Mouse (Mus musculus) neural tube, embryonic 12.5 days (tissue): ENCODE data around the gene Egr4. TPM values are rescaled to one million over a fixed set of nuclear protein-coding genes. Genes with fewer than 3 reads are reported as not detected.
A peak's percentile ranks its signal among the peaks of the same experiment; 100 is the strongest.

Source experiments
- ATAC-seq: fragments of 200-750 bp; cut with Nextera tagmentation; 2 replicates; pipeline ENCODE4 v1.8.0; 2017; ENCODE audit warnings: low read depth, mild to moderate bottlenecking, moderate TSS enrichment, moderate library complexity; ENCODE audit not compliant: low FRiP score
- H3K27ac ChIP-seq: fragments of 300-500 bp; sonication (generic); 2 replicates; pipeline ENCODE4 v1.5.1; 2016
- H3K27me3 ChIP-seq: fragments of 300-500 bp; sonication (generic); replicated peaks from 2 replicates; pipeline ENCODE4 v1.6.1; 2016; ENCODE audit warnings: mild to moderate bottlenecking
- H3K36me3 ChIP-seq: fragments of 300-500 bp; sonication (generic); 2 replicates; pipeline ENCODE4 v1.6.1; 2016; ENCODE audit warnings: mild to moderate bottlenecking
- H3K4me1 ChIP-seq: fragments of 300-500 bp; sonication (generic); 2 replicates; pipeline ENCODE4 v1.6.1; 2016
- H3K4me2 ChIP-seq: fragments of 300-500 bp; sonication (generic); replicated peaks from 2 replicates; pipeline ENCODE4 v1.6.1; 2016; ENCODE audit warnings: mild to moderate bottlenecking
- H3K4me3 ChIP-seq: fragments of 300-500 bp; sonication (generic); 2 replicates; pipeline ENCODE4 v1.5.1; 2016
- H3K9ac ChIP-seq: fragments of 300-500 bp; sonication (generic); 2 replicates; pipeline ENCODE4 v1.6.1; 2016; ENCODE audit warnings: mild to moderate bottlenecking
- H3K9me3 ChIP-seq: fragments of 300-500 bp; sonication (generic); 2 replicates; pipeline ENCODE4 v1.6.1; 2016; ENCODE audit warnings: mild to moderate bottlenecking
- WGBS: fragments of 180-500 bp; shearing (Covaris S2); methylation state at CpG from one replicate; pipeline ENCODE4 v1.1.7; 2016; 5-methylcytosine and 5-hydroxymethylcytosine counted together
- polyA plus RNA-seq: library from polyadenylated mRNA; unstranded; fragments of >200 nt; fragmentation: Nextera tagmentation; extraction: Ambion mirVana; gene quantifications from 2 replicates; pipeline ENCODE4 v1.2.1, GENCODE M21; 2016

Egr4 gene
- polyA plus RNA-seq, 1 experiment from 2014 or later = not detected

DNA sequence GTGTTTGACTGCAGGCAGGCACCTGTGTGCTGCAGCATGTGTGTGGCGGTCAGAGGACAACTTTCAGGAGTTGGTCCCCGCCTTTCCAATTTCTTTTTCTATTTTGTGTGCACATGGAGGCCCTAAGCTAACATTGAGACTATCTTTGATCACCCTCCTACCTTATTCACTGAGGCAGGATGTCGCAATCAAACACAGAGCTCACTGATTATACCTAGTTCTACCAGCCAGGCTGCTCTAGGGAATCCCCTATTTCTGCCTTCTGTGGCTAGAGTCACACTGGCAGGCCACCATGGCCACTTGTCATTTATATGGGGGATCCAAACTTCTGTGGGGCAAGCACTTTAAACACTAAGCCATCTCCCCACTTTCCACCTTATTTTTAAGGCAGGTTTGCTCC lies 23.7 kb downstream of the Egr4 start:
- WGBS = 75% methylated on average over 3 of the region's 3 CpGs
- ATAC-seq = no peak
- H3K4me3 ChIP-seq = no peak overlapping the region
- H3K4me2 ChIP-seq = no peak overlapping the region
- H3K36me3 ChIP-seq = no peaks in the 10 kb centered on the region
- no peaks in the 10 kb centered on the region for H3K9me3 ChIP-seq
- peaks cover 18% of the 10 kb centered on the region for H3K27me3 ChIP-seq
- H3K9ac ChIP-seq = no peak overlapping the region
- no peak overlapping the region for H3K27ac ChIP-seq
- peaks cover 8% of the 10 kb centered on the region; the same call in 1 of the 2 replicates for H3K4me1 ChIP-seq

- H3K27me3 ChIP-seq = peaks cover 30% of the 10 kb centered on the region
- no peaks in the 10 kb centered on the region for H3K36me3 ChIP-seq
- no peak overlapping the region for H3K9ac ChIP-seq
- no peak overlapping the region for H3K27ac ChIP-seq
- H3K9me3 ChIP-seq = no peaks in the 10 kb centered on the region
- WGBS = 50% methylated on average over 4 of the region's 4 CpGs
- no peak for ATAC-seq
- H3K4me3 ChIP-seq = no peak overlapping the region
- peaks cover 17% of the 10 kb centered on the region for H3K4me1 ChIP-seq
- no peak overlapping the region for H3K4me2 ChIP-seq
Observed at GRCm38 (mm10) chr6:85488510-85488909, 24.9 kb downstream of the Egr4 start.

DNA sequence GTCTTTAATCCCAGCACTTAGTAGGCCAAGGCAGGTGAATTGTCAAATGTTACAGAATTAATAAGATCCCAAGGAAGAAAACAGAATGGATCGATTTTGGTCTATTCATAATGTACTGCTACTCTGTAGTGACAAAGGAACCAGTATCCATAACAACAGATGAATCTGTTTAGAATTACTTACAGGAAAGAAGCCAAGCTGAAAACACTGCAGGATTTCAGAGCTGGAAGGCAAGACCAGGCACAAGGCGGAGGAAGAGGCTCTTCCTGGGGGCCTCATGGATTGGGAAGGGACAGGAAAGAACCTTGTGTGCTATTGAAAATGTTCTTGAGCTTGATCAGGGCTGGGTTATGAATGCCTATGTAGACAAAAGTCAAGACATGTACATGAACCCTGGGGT lies 27.7 kb downstream of the Egr4 start:
- Histone ChIP-seq H3K27ac (no peak overlapping the region), H3K36me3 (no peaks in the 10 kb centered on the region), H3K27me3 (peaks cover 48% of the 10 kb centered on the region), H3K4me1 (peaks cover 17% of the 10 kb centered on the region), H3K9ac (no peak overlapping the region), H3K4me2 (no peak overlapping the region), H3K4me3 (no peak overlapping the region), H3K9me3 (no peaks in the 10 kb centered on the region)
- 75% methylated on average over 2 of the region's 2 CpGs for WGBS
- no peak for ATAC-seq

GRCm38 (mm10) chr6:85483843-85484721 lies 29.3 kb downstream of the Egr4 start:
- peaks cover 17% of the 10 kb centered on the region for H3K4me1 ChIP-seq
- peak overlapping the region; percentile 55 for H3K4me2 ChIP-seq
- H3K4me3 ChIP-seq = peak overlapping the region; percentile 25
- ATAC-seq = no peak
- no peak overlapping the region for H3K27ac ChIP-seq
- no peaks in the 10 kb centered on the region for H3K36me3 ChIP-seq
- peaks cover 56% of the 10 kb centered on the region for H3K27me3 ChIP-seq
- no peaks in the 10 kb centered on the region for H3K9me3 ChIP-seq
- WGBS = 3% methylated on average over 91 of the region's 92 CpGs
- no peak overlapping the region for H3K9ac ChIP-seq

DNA sequence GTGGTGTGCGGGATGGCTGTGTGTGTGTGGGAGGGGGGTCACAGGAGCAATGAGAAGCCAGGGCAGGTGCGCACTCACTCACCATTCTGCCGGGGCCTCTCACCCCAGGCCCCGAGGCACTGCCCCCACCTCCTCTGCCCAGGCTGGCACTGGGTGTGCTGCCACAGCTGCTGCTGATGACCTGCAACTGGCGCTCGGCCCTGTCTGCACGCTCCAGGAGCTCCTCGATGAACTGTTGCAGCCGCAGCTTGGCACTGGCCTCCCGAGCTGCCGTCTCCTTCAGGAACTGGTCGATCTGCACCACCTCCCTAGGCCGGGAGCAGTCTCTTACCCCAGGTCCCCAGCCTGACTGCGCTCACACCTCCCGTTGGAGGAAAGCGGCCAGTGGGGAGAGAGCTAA lies 32.7 kb downstream of the Egr4 start:
- Histone ChIP-seq H3K27ac (no peak overlapping the region), H3K27me3 (peaks cover 52% of the 10 kb centered on the region), H3K4me3 (no peak overlapping the region), H3K4me1 (peaks cover 10% of the 10 kb centered on the region), H3K36me3 (no peaks in the 10 kb centered on the region), H3K4me2 (no peak overlapping the region), H3K9ac (no peak overlapping the region), H3K9me3 (no peaks in the 10 kb centered on the region)
- 71% methylated on average over 16 of the region's 16 CpGs for WGBS
- no peak for ATAC-seq

DNA sequence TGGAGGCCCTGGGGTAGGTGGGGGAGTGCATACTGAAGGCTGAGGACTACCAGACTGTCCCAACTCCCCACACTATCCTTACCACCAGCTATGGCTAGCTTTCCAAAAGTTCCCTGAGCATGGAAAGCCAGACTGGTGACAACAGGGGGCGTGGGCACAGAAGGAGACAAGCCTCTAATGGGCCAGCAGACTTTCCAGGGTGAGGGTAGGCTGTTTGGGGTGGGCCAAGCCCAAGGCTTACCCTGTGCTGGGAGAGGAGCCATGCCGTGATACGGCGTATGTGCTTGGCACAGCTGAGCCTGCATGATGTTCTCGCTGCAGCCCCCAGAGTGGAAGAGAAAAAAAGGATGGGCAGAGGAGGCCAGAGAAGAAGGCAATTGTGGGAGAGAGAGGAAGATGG lies 33.4 kb downstream of the Egr4 start:
- no peak overlapping the region for H3K4me2 ChIP-seq
- no peaks in the 10 kb centered on the region for H3K9me3 ChIP-seq
- H3K27ac ChIP-seq = no peak overlapping the region
- H3K36me3 ChIP-seq = no peaks in the 10 kb centered on the region
- H3K9ac ChIP-seq = no peak overlapping the region
- no peak overlapping the region for H3K4me3 ChIP-seq
- WGBS = 84% methylated on average over 5 of the region's 5 CpGs
- no peak for ATAC-seq
- peaks cover 10% of the 10 kb centered on the region for H3K4me1 ChIP-seq
- H3K27me3 ChIP-seq = peaks cover 45% of the 10 kb centered on the region

GRCm38 (mm10) chr6:85478416-85478815 lies 35.0 kb downstream of the Egr4 start:
- Histone ChIP-seq H3K9me3 (no peaks in the 10 kb centered on the region), H3K4me3 (no peak overlapping the region), H3K4me1 (no peaks in the 10 kb centered on the region), H3K9ac (no peak overlapping the region), H3K36me3 (no peaks in the 10 kb centered on the region), H3K27ac (no peak overlapping the region), H3K4me2 (no peak overlapping the region), H3K27me3 (peaks cover 29% of the 10 kb centered on the region)
- WGBS = 44% methylated on average over 14 of the region's 14 CpGs
- ATAC-seq = no peak

GRCm38 (mm10) chr6:85477366-85477917 lies 35.9 kb downstream of the Egr4 start:
- ATAC-seq = no peak
- Histone ChIP-seq H3K27me3 (peaks cover 22% of the 10 kb centered on the region), H3K27ac (no peak overlapping the region), H3K9me3 (no peaks in the 10 kb centered on the region), H3K36me3 (no peaks in the 10 kb centered on the region), H3K9ac (no peak overlapping the region), H3K4me1 (no peaks in the 10 kb centered on the region), H3K4me2 (no peak overlapping the region), H3K4me3 (no peak overlapping the region)
- 36% methylated on average over 10 of the region's 10 CpGs for WGBS

GRCm38 (mm10) chr6:85475581-85475980 lies 37.8 kb downstream of the Egr4 start:
- Histone ChIP-seq H3K27me3 (peaks cover 11% of the 10 kb centered on the region), H3K9ac (no peak overlapping the region), H3K27ac (no peak overlapping the region), H3K9me3 (no peaks in the 10 kb centered on the region), H3K4me2 (no peak overlapping the region), H3K4me3 (no peak overlapping the region), H3K4me1 (no peaks in the 10 kb centered on the region), H3K36me3 (no peaks in the 10 kb centered on the region)
- 88% methylated on average over 3 of the region's 3 CpGs for WGBS
- no peak for ATAC-seq

- no peak overlapping the region for H3K4me2 ChIP-seq
- H3K4me3 ChIP-seq = no peak overlapping the region
- H3K9me3 ChIP-seq = no peaks in the 10 kb centered on the region
- peaks cover 23% of the 10 kb centered on the region for H3K36me3 ChIP-seq
- 0 out of 2 replicates have a peak overlapping the region, but pooled peaks have one; percentile 2 for H3K9ac ChIP-seq
- no peak for ATAC-seq
- H3K27ac ChIP-seq = no peak overlapping the region
- no peaks in the 10 kb centered on the region for H3K27me3 ChIP-seq
- no peaks in the 10 kb centered on the region for H3K4me1 ChIP-seq
- WGBS = 51% methylated on average over 5 of the region's 5 CpGs
Observed at GRCm38 (mm10) chr6:85472542-85472941, 40.8 kb downstream of the Egr4 start.

DNA sequence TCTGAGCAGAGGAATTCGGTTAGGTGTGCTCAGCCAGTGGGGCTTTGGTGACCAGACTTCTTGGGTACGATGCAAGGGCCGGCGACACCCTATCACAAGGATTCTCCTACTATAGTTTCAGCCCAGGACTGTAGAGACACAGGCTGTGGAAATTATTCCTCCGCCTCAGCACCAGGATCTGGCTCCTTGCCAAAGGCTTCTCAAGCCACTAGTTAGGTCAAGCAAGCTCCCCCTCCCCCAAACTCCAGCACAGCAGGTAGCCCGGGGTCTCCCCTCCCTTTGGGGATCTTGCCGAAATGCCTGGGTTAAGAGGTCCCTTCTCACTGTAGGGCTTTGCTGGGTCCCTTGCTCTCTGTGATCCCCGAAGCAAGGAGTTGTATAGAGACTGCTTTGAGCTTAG lies 41.4 kb downstream of the Egr4 start:
- H3K27me3 ChIP-seq = no peaks in the 10 kb centered on the region
- H3K4me2 ChIP-seq = no peak overlapping the region
- no peaks in the 10 kb centered on the region for H3K4me1 ChIP-seq
- H3K36me3 ChIP-seq = peaks cover 29% of the 10 kb centered on the region
- H3K9ac ChIP-seq = no peak overlapping the region
- 68% methylated on average over 8 of the region's 8 CpGs for WGBS
- no peak for ATAC-seq
- no peak overlapping the region for H3K27ac ChIP-seq
- no peak overlapping the region for H3K4me3 ChIP-seq
- H3K9me3 ChIP-seq = no peaks in the 10 kb centered on the region

DNA sequence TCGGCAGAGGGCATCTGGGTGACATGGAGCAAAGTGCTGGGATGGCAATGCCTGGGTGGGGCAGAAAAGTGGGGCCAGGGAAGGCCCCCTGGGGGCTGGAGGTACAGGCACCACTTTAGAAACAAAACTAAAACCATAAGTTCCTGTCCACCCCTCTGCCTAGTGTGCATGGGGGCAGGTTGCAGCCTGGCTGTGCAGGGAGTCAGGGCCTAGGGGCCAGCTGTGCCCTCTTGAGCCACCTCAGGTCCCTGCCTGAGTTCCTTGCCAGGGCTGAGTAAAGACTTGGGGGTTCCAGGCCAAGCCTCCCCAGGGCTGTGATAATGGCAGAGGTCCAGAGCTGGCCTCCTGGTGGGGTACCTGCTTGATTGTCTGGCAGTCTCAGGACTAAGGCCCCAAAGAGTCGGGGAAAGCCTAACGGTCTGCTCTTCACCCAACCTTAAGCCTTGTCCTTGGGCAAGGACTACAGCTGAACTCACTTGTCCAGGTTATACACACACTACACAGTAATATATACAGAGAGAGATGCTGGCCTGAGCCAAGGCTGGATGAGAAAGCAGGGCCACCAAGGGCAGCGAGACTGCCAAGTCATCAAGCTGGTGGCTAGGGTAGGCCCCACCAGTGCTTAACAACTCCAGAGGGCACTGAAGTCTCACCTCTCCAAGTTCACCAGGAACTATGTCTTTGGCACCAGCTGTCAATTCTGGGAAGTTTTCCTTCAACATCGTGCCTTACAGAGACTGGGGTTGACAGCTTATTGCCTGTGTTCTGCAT lies 43.5 kb downstream of the Egr4 start:
- 72% methylated on average over 5 of the region's 5 CpGs for WGBS
- H3K4me1 ChIP-seq = no peaks in the 10 kb centered on the region

More for the DNA sequence above, 43.5 kb downstream of the Egr4 start:
- ATAC-seq = no peak
- no peak overlapping the region for H3K4me2 ChIP-seq
- H3K27ac ChIP-seq = no peak overlapping the region
- no peak overlapping the region for H3K4me3 ChIP-seq
- no peaks in the 10 kb centered on the region for H3K27me3 ChIP-seq
- H3K9ac ChIP-seq = no peak overlapping the region
- H3K36me3 ChIP-seq = peaks cover 50% of the 10 kb centered on the region
- H3K9me3 ChIP-seq = no peaks in the 10 kb centered on the region
